Mouse (Mus musculus): Measurements from ENCODE around the gene Nme3.

- TF ChIP-seq CTCF (IDR thresholded peaks at IDR 0.05; ENCODE audit: low read depth) = no peak
- no peak for TF ChIP-seq EP300 (IDR thresholded peaks at IDR 0.05; ENCODE audit: low read depth)
Observed at GRCm38 (mm10) chr17:24896993-24897269, 631 bp downstream of the Nme3 start.
